Mouse (Mus musculus) thymus, postnatal 36 days (tissue): ENCODE measurements around the gene Gm2042.
"Not testable (repeated sequence)": the region's sequence is repeated elsewhere in the genome, so short reads cannot be mapped to it uniquely, and the experiment has no call there.

Experiments used
- DNase-seq, 2 experiments: peaks; one replicate each; pipeline ENCODE4 v3.0.0; 2022; ENCODE audit warnings: mixed read lengths in 2 of 2

Gm2042 gene

DNA sequence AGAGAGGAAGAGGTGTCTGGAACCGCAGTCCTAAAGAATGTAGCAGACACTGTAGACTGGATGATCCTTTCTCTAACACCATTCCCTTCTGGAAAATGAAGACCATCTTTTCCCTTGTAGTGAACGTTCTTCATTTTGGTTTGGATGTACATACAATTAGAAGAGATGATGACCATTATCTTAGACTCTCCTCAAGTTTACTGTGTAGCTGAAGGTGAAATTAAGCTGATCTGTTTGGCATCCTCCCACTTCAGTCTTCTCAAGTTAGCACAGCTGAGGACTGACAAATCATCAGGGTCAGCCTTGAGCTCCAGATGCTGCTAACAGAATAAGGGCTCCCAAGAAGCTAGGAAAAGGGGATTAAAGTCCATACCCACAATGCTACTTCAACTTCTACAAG, at the start of gene Gm2042:
TSS of gene Gm2042 (plus strand) at position 301 of the 400 bp plus-strand sequence.
- DNase-seq = not testable (repeated sequence)

DNA sequence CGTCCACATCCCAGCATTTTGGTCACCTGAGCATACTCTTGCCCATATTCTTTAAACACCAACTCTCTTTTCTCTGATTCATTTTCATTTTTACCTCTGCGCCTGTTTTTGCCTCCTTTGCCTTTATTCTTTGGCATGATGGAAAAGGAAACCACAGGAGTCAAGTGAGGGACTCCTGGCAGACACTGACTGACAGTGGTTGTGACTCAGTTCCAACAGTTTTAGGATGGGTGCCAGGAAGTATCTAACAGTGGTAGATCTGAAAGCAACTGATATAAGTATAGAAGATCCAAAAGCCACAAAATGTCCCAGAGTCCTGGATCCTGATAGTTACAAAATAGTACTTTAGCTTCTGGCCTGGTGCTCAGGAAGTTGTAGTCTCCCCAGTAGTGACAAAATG, 34.2 kb upstream of the Gm2042 start, which contains the start of gene Gm2035:
TSS of gene Gm2035 (minus strand) at position 137 of the 400 bp plus-strand sequence.
- not testable (repeated sequence) for DNase-seq

DNA sequence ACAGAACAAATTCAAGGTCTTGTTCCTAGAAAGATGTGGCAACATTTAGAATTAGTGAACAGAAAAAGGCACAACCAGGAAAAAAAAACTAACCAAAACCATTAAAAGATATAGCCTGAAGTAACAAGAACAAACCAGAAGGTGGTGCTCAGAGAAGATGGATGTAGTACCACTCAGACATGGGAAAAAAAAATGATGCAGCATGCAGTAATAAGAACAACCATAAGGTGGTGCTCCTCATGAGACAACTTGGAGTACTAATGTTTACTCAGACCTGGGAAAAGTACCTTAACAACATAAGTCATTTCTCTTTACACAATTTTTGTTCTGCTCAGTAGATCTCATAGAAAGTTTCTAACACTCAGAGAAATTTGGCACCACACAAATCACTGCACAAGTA, 30.1 kb downstream of the Gm2042 start:
- DNase-seq = not testable (repeated sequence)

DNA sequence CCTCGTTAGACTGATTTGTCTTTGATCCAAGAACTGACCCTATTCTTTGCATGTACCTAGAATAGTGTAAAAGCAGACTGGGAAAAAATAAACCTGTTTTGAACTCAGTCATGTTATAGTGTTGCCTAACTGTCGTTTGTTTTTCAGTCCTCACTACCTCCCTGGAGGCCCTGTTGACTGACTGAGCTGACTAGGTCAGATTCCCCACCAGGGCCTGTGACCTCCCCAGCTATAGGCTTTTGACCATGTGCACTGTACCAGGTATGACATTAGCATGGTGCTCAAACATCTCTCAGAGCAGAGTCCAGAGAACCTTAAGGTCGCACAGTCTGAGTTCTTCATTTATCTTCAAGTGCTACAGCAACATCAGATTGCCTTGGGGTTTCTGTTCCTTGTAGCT, 50.2 kb downstream of the Gm2042 start:
- DNase-seq = not testable (repeated sequence)
